Mouse (Mus musculus) heart, embryonic 15.5 days (tissue): ENCODE data around the gene Actrt2. TPM values are rescaled to one million over a fixed set of nuclear protein-coding genes. Genes with fewer than 3 reads are reported as not detected.

Experiments
- ATAC-seq: fragments of 200-750 bp; cut with Nextera tagmentation; replicated peaks from 2 replicates; pipeline ENCODE4 v1.8.0; 2017; ENCODE audit warnings: low read depth, moderate TSS enrichment; ENCODE audit not compliant: insufficient number of reproducible peaks, insufficient read depth, low FRiP score
- H3K27ac ChIP-seq: fragments of 300-500 bp; sonication (generic); 2 replicates; pipeline ENCODE4 v1.5.1; 2015; ENCODE audit warnings: mild to moderate bottlenecking, inconsistent platforms
- H3K27me3 ChIP-seq: fragments of 300-500 bp; sonication (generic); 2 replicates; pipeline ENCODE4 v1.6.1; 2015; ENCODE audit warnings: inconsistent platforms
- H3K36me3 ChIP-seq: fragments of 300-500 bp; sonication (generic); 2 replicates; pipeline ENCODE4 v1.6.1; 2015; ENCODE audit warnings: mild to moderate bottlenecking, inconsistent platforms
- H3K4me1 ChIP-seq: fragments of 300-500 bp; sonication (generic); replicated peaks from 2 replicates; pipeline ENCODE4 v1.6.1; 2015; ENCODE audit warnings: inconsistent platforms
- H3K4me2 ChIP-seq: fragments of 300-500 bp; sonication (generic); 2 replicates; pipeline ENCODE4 v1.6.1; 2015; ENCODE audit warnings: inconsistent platforms, mild to moderate bottlenecking, moderate library complexity
- H3K4me3 ChIP-seq: fragments of 300-500 bp; sonication (generic); 2 replicates; pipeline ENCODE4 v1.5.1; 2015; ENCODE audit warnings: mild to moderate bottlenecking, inconsistent platforms
- H3K9ac ChIP-seq: fragments of 300-500 bp; sonication (generic); 2 replicates; pipeline ENCODE4 v1.6.1; 2015; ENCODE audit warnings: mild to moderate bottlenecking, inconsistent platforms
- H3K9me3 ChIP-seq: fragments of 300-500 bp; sonication (generic); replicated peaks from 2 replicates; pipeline ENCODE4 v1.6.1; 2016; ENCODE audit warnings: inconsistent platforms
- WGBS: fragments of 180-500 bp; shearing (Covaris S2); methylation state at CpG from one replicate; pipeline ENCODE4 v1.1.7; 2015; ENCODE audit warnings: mixed read lengths; 5-methylcytosine and 5-hydroxymethylcytosine counted together
- polyA plus RNA-seq: library from polyadenylated mRNA; unstranded; fragments of >200 nt; fragmentation: Nextera tagmentation; extraction: Ambion mirVana; gene quantifications from 2 replicates; pipeline ENCODE4 v1.2.1, GENCODE M21; 2015

Gene Actrt2
- not detected in 2 replicates for polyA plus RNA-seq

GRCm38 (mm10) chr4:154667767-154668166 lies at the start of gene Actrt2:
Actrt2 (minus strand) TSS chr4:154667867.
- Histone ChIP-seq H3K4me1 (no peaks in the 10 kb centered on the region), H3K9ac (no peak within 1 kb of the TSS), H3K27me3 (peaks cover 29% of the 10 kb centered on the region), H3K4me2 (no peak within 1 kb of the TSS), H3K36me3 (no peaks in the 10 kb centered on the region), H3K4me3 (no peak within 1 kb of the TSS), H3K27ac (no peak within 1 kb of the TSS), H3K9me3 (no peaks in the 10 kb centered on the region)
- whole genome bisulfite sequencing, result 92% methylated on average over 2 of the region's 2 CpGs
- no peak for ATAC-seq

DNA sequence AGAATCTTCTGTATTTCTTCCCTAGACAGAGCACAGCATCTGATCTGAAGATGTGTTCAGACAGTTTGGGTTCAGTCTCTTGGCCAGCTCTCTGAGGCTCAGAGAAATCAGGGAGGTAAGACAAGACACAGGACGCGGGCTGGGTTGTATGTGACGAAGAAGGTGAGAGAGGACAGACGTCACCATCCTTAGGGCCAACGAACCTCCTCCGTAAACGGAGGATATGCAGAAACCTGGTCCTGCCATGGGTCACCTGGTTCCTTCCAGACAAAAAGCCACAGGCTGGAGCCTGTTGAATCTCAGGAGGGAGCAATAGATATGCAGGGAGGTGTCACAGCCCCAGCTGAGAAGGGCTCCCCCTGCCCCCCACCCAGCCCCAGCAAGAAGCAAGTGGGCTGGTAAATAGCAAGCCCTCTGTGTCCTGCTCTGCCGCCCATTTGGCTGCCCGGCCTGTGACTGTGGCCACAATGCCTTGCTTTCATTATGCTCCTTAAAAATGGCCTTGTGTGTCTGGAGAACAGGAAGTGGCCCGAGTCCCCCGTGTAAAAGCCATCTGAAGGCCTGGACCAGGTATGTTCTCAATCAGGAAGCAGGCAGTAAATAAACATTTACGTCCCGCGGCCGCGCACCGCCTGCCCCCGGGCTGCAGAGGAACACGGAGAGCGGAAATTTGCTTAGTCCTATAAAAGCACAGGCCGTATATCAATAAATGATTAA lies 41.9 kb upstream of the Actrt2 start:
- no peaks in the 10 kb centered on the region for H3K36me3 ChIP-seq
- no peak overlapping the region for H3K27ac ChIP-seq
- H3K4me1 ChIP-seq, result no peaks in the 10 kb centered on the region
- no peak overlapping the region for H3K4me2 ChIP-seq
- H3K4me3 ChIP-seq, result no peak overlapping the region
- no peaks in the 10 kb centered on the region for H3K9me3 ChIP-seq
- no peak for ATAC-seq
- H3K27me3 ChIP-seq, result peaks cover 19% of the 10 kb centered on the region
- no peak overlapping the region for H3K9ac ChIP-seq
- WGBS, result 70% methylated on average over 21 of the region's 21 CpGs

DNA sequence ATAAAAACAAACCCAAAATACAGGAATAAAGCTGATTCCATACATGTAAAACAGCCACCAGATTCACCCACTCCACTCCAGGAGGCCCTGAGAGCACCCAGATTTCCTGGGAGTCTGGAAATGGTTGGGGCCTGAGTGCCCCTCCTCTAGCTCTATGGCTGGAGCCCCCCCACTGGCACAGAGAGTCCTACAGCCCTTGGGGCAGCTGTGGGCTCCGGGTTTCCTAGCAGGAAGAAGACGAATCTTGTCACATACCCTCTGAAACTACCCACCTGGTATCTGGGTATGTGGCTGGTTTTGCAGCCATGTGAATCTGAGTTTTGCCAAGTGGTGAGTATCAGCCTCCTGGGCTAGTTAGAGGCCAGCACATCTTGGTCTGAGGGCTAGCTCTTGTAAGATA lies 41.1 kb upstream of the Actrt2 start:
- no peak overlapping the region for H3K4me3 ChIP-seq
- WGBS, result 60% methylated on average over 2 of the region's 2 CpGs
- peaks cover 17% of the 10 kb centered on the region for H3K27me3 ChIP-seq
- H3K4me1 ChIP-seq, result no peaks in the 10 kb centered on the region
- no peak for ATAC-seq
- no peak overlapping the region for H3K4me2 ChIP-seq
- H3K9ac ChIP-seq, result no peak overlapping the region
- no peak overlapping the region for H3K27ac ChIP-seq
- H3K9me3 ChIP-seq, result no peaks in the 10 kb centered on the region
- H3K36me3 ChIP-seq, result no peaks in the 10 kb centered on the region

DNA sequence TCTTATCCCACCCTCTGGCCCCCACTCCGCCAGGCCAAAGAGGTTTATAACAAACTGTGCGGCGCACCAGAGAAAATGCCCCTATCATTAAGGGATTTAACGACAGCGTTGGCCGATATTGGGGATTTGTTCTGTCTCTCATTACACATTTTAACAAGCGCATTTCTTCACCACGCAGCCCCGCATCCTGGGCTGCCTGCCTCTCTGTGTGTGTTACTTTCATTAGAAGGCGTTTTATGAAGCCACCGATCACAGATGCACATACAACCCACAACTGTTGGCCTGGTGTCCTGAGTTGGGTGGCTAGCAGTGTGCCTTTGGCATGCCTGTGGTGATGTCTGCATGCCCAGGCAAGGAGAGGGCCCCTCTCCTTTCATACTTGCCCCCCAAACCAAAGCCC lies 40.6 kb upstream of the Actrt2 start:
- no peaks in the 10 kb centered on the region for H3K9me3 ChIP-seq
- H3K4me2 ChIP-seq, result no peak overlapping the region
- H3K4me3 ChIP-seq, result no peak overlapping the region
- 93% methylated on average over 11 of the region's 11 CpGs for WGBS
- peaks cover 12% of the 10 kb centered on the region; the same call in 1 of the 2 replicates for H3K27me3 ChIP-seq
- no peak overlapping the region for H3K9ac ChIP-seq
- no peak overlapping the region for H3K27ac ChIP-seq
- no peaks in the 10 kb centered on the region for H3K36me3 ChIP-seq
- H3K4me1 ChIP-seq, result no peaks in the 10 kb centered on the region
- no peak for ATAC-seq

- H3K4me2 ChIP-seq, result no peak overlapping the region
- no peak overlapping the region for H3K9ac ChIP-seq
- H3K4me3 ChIP-seq, result no peak overlapping the region
- no peak overlapping the region for H3K27ac ChIP-seq
- H3K27me3 ChIP-seq, result peaks cover 12% of the 10 kb centered on the region; the same call in 1 of the 2 replicates
- no peaks in the 10 kb centered on the region for H3K36me3 ChIP-seq
- H3K9me3 ChIP-seq, result no peaks in the 10 kb centered on the region
- ATAC-seq, result no peak
- 73% methylated on average over 4 of the region's 4 CpGs for WGBS
- H3K4me1 ChIP-seq, result no peaks in the 10 kb centered on the region
Measured at GRCm38 (mm10) chr4:154707521-154707920, 39.9 kb upstream of the Actrt2 start.

DNA sequence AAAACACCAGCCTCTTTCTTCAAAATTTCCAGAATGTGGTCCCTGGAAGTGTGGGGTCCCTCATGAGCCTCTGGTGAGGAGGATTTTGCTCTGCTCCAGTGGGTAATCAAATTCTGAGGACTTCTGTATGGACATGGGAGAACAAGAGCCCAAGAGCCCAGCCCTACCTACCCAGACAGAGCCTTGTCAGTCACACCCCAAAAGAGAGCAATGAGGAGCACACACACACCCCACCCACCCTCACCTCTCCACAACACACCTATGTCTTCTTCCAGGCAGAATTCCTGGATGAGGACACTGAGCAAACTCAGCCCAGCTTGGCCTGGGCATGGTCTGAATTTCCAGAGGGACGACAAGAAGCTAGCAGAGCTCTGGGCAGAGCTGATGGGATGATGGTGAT lies 38.8 kb upstream of the Actrt2 start:
- Histone ChIP-seq H3K27me3 (peaks cover 12% of the 10 kb centered on the region), H3K27ac (no peak overlapping the region), H3K36me3 (no peaks in the 10 kb centered on the region), H3K4me3 (no peak overlapping the region), H3K9me3 (no peaks in the 10 kb centered on the region), H3K4me1 (peaks cover 4% of the 10 kb centered on the region), H3K9ac (no peak overlapping the region), H3K4me2 (no peak overlapping the region)
- WGBS, result 57% methylated on average over 1 of the region's 1 CpGs
- no peak for ATAC-seq

DNA sequence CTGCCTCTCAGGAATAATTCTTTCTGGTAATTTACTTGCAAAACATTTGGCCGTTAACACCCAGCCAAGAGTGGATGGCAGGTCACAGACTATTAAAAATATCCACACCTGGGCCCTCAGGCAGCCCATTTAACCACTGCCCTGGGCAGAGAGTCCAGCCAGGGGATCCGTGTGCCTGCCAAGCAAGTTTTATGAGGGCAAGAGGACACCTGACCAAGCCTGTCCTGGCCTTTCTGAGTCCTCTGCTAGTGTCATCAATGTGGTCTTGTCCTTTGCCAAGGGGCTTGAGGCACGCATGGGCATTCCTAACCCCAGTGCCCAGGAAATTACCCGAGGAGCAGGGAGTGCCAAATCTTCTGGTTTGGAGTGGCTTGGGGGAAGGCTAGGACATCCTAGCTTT lies 38.0 kb upstream of the Actrt2 start:
- Histone ChIP-seq H3K4me3 (no peak overlapping the region), H3K27ac (no peak overlapping the region), H3K9ac (no peak overlapping the region), H3K27me3 (peaks cover 12% of the 10 kb centered on the region), H3K36me3 (no peaks in the 10 kb centered on the region), H3K4me1 (peaks cover 12% of the 10 kb centered on the region), H3K4me2 (no peak overlapping the region), H3K9me3 (no peaks in the 10 kb centered on the region)
- ATAC-seq, result no peak
- 77% methylated on average over 4 of the region's 4 CpGs for WGBS

DNA sequence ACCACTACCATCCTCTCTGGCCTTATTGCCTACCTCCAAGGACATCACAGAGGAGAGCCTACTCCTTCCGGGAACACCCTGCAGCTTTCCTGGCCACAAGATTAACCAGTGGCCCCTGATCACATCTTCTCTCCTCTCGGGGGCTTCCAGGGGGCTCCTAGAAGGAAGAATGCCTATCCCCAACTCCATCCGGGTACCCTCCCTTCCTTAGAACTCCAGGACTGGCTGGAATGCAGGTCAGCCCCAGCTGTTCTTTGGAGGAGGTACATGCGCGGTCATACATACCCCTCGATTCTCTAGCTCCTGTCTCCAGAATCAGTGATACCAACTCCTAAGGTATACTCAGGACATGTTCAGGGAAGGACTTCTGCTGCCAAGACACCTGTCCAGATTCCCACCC lies 37.4 kb upstream of the Actrt2 start:
- Histone ChIP-seq H3K4me2 (no peak overlapping the region), H3K4me3 (no peak overlapping the region), H3K4me1 (peaks cover 16% of the 10 kb centered on the region), H3K9ac (no peak overlapping the region), H3K9me3 (no peaks in the 10 kb centered on the region), H3K27ac (no peak overlapping the region), H3K36me3 (no peaks in the 10 kb centered on the region), H3K27me3 (peaks cover 12% of the 10 kb centered on the region; the same call in 1 of the 2 replicates)
- ATAC-seq, result no peak
- WGBS, result 72% methylated on average over 6 of the region's 6 CpGs

GRCm38 (mm10) chr4:154704591-154704990 lies 36.9 kb upstream of the Actrt2 start:
- H3K27me3 ChIP-seq, result peaks cover 12% of the 10 kb centered on the region; the same call in 1 of the 2 replicates
- peaks cover 16% of the 10 kb centered on the region for H3K4me1 ChIP-seq
- no peak overlapping the region for H3K4me2 ChIP-seq
- ATAC-seq, result no peak
- no peaks in the 10 kb centered on the region for H3K36me3 ChIP-seq
- no peak overlapping the region for H3K9ac ChIP-seq
- no peaks in the 10 kb centered on the region for H3K9me3 ChIP-seq
- no peak overlapping the region for H3K4me3 ChIP-seq
- WGBS, result 83% methylated on average over 7 of the region's 7 CpGs
- no peak overlapping the region for H3K27ac ChIP-seq

DNA sequence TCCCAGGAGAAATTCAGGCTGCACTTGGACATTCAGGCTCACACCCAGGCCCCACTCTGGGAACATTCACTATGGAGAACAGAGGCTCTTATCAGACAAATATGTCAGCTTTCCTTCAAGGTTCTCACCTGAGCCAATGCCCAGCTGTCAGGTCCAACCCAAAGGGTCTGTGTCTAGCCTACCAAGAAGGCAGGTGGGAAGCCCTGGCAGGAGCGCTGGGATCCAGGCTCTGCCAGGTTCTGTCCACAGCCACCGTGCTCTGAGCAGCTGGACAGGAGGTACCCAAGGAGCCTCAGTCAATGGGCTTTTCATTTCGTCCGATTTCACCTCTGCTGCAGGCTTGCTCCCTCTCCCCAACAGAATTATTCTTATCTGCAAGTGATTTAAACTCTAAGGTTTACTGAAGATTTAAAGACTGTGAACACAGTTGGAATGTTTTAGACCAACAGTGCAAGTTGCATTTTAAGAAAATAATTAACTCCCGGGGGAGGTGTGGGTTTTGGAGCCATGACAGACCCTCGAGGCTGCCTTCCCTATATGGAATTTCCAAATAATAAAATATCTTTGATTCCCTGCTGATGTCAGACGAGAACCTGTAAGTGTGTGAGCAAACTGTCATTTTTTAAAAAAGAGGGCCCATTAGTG lies 35.9 kb upstream of the Actrt2 start:
- H3K4me2 ChIP-seq, result no peak overlapping the region
- no peak overlapping the region for H3K4me3 ChIP-seq
- peaks cover 8% of the 10 kb centered on the region; the same call in 1 of the 2 replicates for H3K27me3 ChIP-seq
- H3K27ac ChIP-seq, result no peak overlapping the region
- H3K36me3 ChIP-seq, result no peaks in the 10 kb centered on the region
- H3K9me3 ChIP-seq, result no peaks in the 10 kb centered on the region
- H3K4me1 ChIP-seq, result peaks cover 23% of the 10 kb centered on the region
- ATAC-seq, result no peak
- no peak overlapping the region for H3K9ac ChIP-seq
- WGBS, result 60% methylated on average over 7 of the region's 7 CpGs

DNA sequence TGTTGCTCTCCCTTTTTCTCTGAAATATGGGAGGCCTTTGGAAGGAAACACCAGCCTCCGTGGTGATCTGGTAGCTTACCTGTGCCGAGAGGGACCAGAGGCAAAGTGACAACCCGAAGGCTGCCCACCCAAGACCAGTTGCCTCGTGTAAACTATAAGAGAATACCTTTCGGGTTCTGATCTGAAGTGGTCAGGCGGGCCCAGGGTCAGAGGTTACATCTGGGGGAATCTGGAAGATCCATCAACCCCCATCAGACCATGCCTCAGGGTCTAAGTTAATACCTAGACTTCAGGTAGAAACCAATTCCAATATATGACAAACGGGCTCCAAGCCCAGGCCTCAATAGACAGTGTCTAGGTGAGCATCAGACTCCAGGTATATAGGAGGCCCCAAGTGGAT lies 35.3 kb upstream of the Actrt2 start:
- ATAC-seq, result no peak
- Histone ChIP-seq H3K9ac (no peak overlapping the region), H3K4me2 (no peak overlapping the region), H3K27ac (no peak overlapping the region), H3K36me3 (no peaks in the 10 kb centered on the region), H3K9me3 (no peaks in the 10 kb centered on the region), H3K4me1 (peaks cover 23% of the 10 kb centered on the region), H3K27me3 (peaks cover 1% of the 10 kb centered on the region; the same call in 1 of the 2 replicates), H3K4me3 (no peak overlapping the region)
- WGBS, result 90% methylated on average over 7 of the region's 7 CpGs

- no peaks in the 10 kb centered on the region; the same call in 1 of the 2 replicates for H3K27me3 ChIP-seq
- H3K4me3 ChIP-seq, result no peak overlapping the region
- peaks cover 23% of the 10 kb centered on the region for H3K4me1 ChIP-seq
- H3K27ac ChIP-seq, result no peak overlapping the region
- WGBS, result 59% methylated on average over 6 of the region's 6 CpGs
- H3K36me3 ChIP-seq, result no peaks in the 10 kb centered on the region
- H3K9me3 ChIP-seq, result no peaks in the 10 kb centered on the region
- H3K4me2 ChIP-seq, result no peak overlapping the region
- no peak overlapping the region for H3K9ac ChIP-seq
- ATAC-seq, result no peak
Measured at GRCm38 (mm10) chr4:154702186-154702585, 34.5 kb upstream of the Actrt2 start.
